Mouse (Mus musculus) gastrocnemius, postnatal 10 days (tissue): ENCODE measurements around the gene Sez6. TPM values are rescaled to one million over a fixed set of nuclear protein-coding genes. Genes with fewer than 3 reads are reported as not detected.
A peak's percentile ranks its signal among the peaks of the same experiment; 100 is the strongest.

Source experiments
- DNase-seq: peaks from one replicate; pipeline ENCODE4 v3.0.0; 2021; ENCODE audit warnings: mixed read lengths
- long read RNA-seq, 2 experiments: library from polyadenylated mRNA; stranded (forward); transcript quantifications; one replicate each; pipeline ENCODE4 v2.0.0; 2021
- total RNA-seq, 2 experiments: library from RNA; stranded (reverse); gene quantifications; 2 replicates each; pipeline ENCODE4 v1.2.3; 2021

Sez6 gene
- under 1 TPM; 0.54 to 0.70 TPM for total RNA-seq
- long read RNA-seq, experiment 1, partial matches to known transcripts, result 2 of 2 reads
- long read RNA-seq, experiment 1, other reads (novel, unspliced or antisense), result 0 of 2 reads
- long read RNA-seq, experiment 2, partial matches to known transcripts, result 1 of 1 reads
- long read RNA-seq, experiment 2, other reads (novel, unspliced or antisense), result 0 of 1 reads

- peak; percentile 89 for DNase-seq
Observed at GRCm38 (mm10) chr11:77930751-77931540, at the start of gene Sez6. Gene Sez6, plus strand, starts transcription at chr11:77930800.

- DNase-seq, result no peak
Observed at GRCm38 (mm10) chr11:77884524-77885245, 45.9 kb upstream of the Sez6 start.

GRCm38 (mm10) chr11:77885246-77885575, 45.4 kb upstream of the Sez6 start:
- no peak for DNase-seq

- no peak for DNase-seq
Observed at GRCm38 (mm10) chr11:77887373-77887960, 43.1 kb upstream of the Sez6 start.

- no peak for DNase-seq
Observed at GRCm38 (mm10) chr11:77888846-77889245, 41.8 kb upstream of the Sez6 start.

- DNase-seq, result no peak
Observed at GRCm38 (mm10) chr11:77889484-77889883, 41.1 kb upstream of the Sez6 start.

- no peak for DNase-seq
Observed at GRCm38 (mm10) chr11:77890648-77891258, 39.8 kb upstream of the Sez6 start.

- DNase-seq, result no peak
Observed at GRCm38 (mm10) chr11:77892883-77893282, 37.7 kb upstream of the Sez6 start.

GRCm38 (mm10) chr11:77893283-77893682, 37.3 kb upstream of the Sez6 start:
- DNase-seq, result no peak

GRCm38 (mm10) chr11:77893787-77894718, 36.5 kb upstream of the Sez6 start, which contains the start of gene Pipox:
Gene Pipox, minus strand, starts transcription at chr11:77894096.
- peak; percentile 82 for DNase-seq

- DNase-seq, result no peak
Observed at GRCm38 (mm10) chr11:77894967-77895366, 35.6 kb upstream of the Sez6 start.

GRCm38 (mm10) chr11:77896011-77896410, 34.6 kb upstream of the Sez6 start:
- no peak for DNase-seq

GRCm38 (mm10) chr11:77896480-77896819, 34.1 kb upstream of the Sez6 start:
- no peak for DNase-seq

GRCm38 (mm10) chr11:77896820-77897805, 33.5 kb upstream of the Sez6 start:
- no peak for DNase-seq

GRCm38 (mm10) chr11:77900187-77900586, 30.4 kb upstream of the Sez6 start:
- no peak for DNase-seq

GRCm38 (mm10) chr11:77900696-77901095, 29.9 kb upstream of the Sez6 start:
- DNase-seq, result no peak

- DNase-seq, result no peak
Observed at GRCm38 (mm10) chr11:77901366-77901765, 29.2 kb upstream of the Sez6 start.

- DNase-seq, result no peak
Observed at GRCm38 (mm10) chr11:77901775-77902355, 28.7 kb upstream of the Sez6 start.

GRCm38 (mm10) chr11:77903761-77904160, 26.8 kb upstream of the Sez6 start:
- DNase-seq, result no peak

GRCm38 (mm10) chr11:77904707-77905106, 25.9 kb upstream of the Sez6 start:
- DNase-seq, result no peak
